Mouse (Mus musculus) MEL (cell line): ENCODE results near the gene Atg7. TPM values are rescaled to one million over a fixed set of nuclear protein-coding genes. Genes with fewer than 3 reads are reported as not detected.

Experiments
- DNase-seq: peaks from one replicate; pipeline ENCODE4 v3.0.0; 2011; ENCODE audit warnings: low read depth, low spot score
- H3K27ac ChIP-seq: 2 replicates; pipeline ENCODE4 v1.5.1; 2012; ENCODE audit warnings: low read depth, mild to moderate bottlenecking, control low read depth, low read length, moderate library complexity; ENCODE audit not compliant: control insufficient read depth
- H3K27me3 ChIP-seq, 2 experiments: fragments of 150-350 bp in 1 of 2; sonication (generic) in 1 of 2; 2 replicates each; pipeline ENCODE4 v1.6.1; 2012; ENCODE audit warnings: low read length in 2 of 2, mild to moderate bottlenecking in 2 of 2, improper control_type of control experiment in 1 of 2, moderate library complexity in 1 of 2; ENCODE audit not compliant: insufficient read depth in 2 of 2, control insufficient read depth in 1 of 2
- H3K36me3 ChIP-seq, 2 experiments: 2 replicates each; pipeline ENCODE4 v1.6.1; 2012 to 2014; ENCODE audit warnings: low read length in 2 of 2, improper control_type of control experiment in 1 of 2, inconsistent platforms in 1 of 2, mild to moderate bottlenecking in 1 of 2; ENCODE audit not compliant: insufficient read depth in 2 of 2, control insufficient read depth in 1 of 2
- H3K4me1 ChIP-seq, 2 experiments: fragments of 150-350 bp in 1 of 2; sonication (generic) in 1 of 2; 2 replicates each; pipeline ENCODE4 v1.6.1; 2012; ENCODE audit warnings: low read length in 2 of 2, improper control_type of control experiment in 1 of 2, mild to moderate bottlenecking in 1 of 2; ENCODE audit not compliant: insufficient read depth in 2 of 2, control insufficient read depth in 1 of 2
- H3K4me3 ChIP-seq, 2 experiments: fragments of 150-350 bp in 1 of 2; sonication (generic) in 1 of 2; 2 replicates each; pipeline ENCODE4 v1.5.1; 2012; ENCODE audit warnings: low read depth in 2 of 2, low read length in 2 of 2, mild to moderate bottlenecking in 2 of 2, moderate library complexity in 2 of 2, control low read depth in 1 of 2, improper control_type of control experiment in 1 of 2; ENCODE audit not compliant: control insufficient read depth in 1 of 2, insufficient read depth in 1 of 2
- H3K79me2 ChIP-seq: 2 replicates; pipeline ENCODE4 v1.6.1; 2012; ENCODE audit warnings: mild to moderate bottlenecking, low read length, moderate library complexity; ENCODE audit not compliant: control insufficient read depth, poor library complexity, insufficient read depth
- H3K9ac ChIP-seq: 2 replicates; pipeline ENCODE4 v1.6.1; 2012; ENCODE audit warnings: low read depth, mild to moderate bottlenecking, control low read depth, low read length, moderate library complexity; ENCODE audit not compliant: control insufficient read depth, poor library complexity, severe bottlenecking
- H3K9me3 ChIP-seq: fragments of 150-350 bp; sonication (generic); replicated peaks from 2 replicates; pipeline ENCODE4 v1.6.1; 2012; ENCODE audit warnings: mild to moderate bottlenecking, low read length, improper control_type of control experiment, moderate library complexity; ENCODE audit not compliant: insufficient read depth
- BHLHE40 ChIP-seq: IDR thresholded peaks from 2 replicates; pipeline ENCODE4 v1.6.1; 2012; ENCODE audit warnings: low read depth, mild to moderate bottlenecking, inconsistent platforms, low read length, improper control_type of control experiment, borderline replicate concordance
- ELF1 ChIP-seq: IDR thresholded peaks from 2 replicates; pipeline ENCODE4 v1.6.1; 2014; ENCODE audit warnings: low read depth, mild to moderate bottlenecking, inconsistent platforms, low read length, improper control_type of control experiment, moderate library complexity
- MAFK ChIP-seq: IDR thresholded peaks from 2 replicates; pipeline ENCODE4 v1.6.1; 2011; ENCODE audit warnings: low read depth, mild to moderate bottlenecking, low read length, improper control_type of control experiment, borderline replicate concordance
- MAZ ChIP-seq: IDR thresholded peaks from 2 replicates; pipeline ENCODE4 v1.6.1; 2012; ENCODE audit warnings: low read depth, mild to moderate bottlenecking, inconsistent platforms, low read length, improper control_type of control experiment
- MEF2A ChIP-seq: IDR thresholded peaks from 2 replicates; pipeline ENCODE4 v1.6.1; 2014; ENCODE audit warnings: low read depth, mild to moderate bottlenecking, inconsistent platforms, low read length, improper control_type of control experiment; ENCODE audit not compliant: poor library complexity, insufficient replicate concordance, severe bottlenecking; ENCODE audit errors: extremely low read depth
- NELFE ChIP-seq: IDR thresholded peaks from 2 replicates; pipeline ENCODE4 v1.6.1; 2011; ENCODE audit warnings: low read depth, low read length, improper control_type of control experiment
- POLR2A ChIP-seq, 2 experiments: IDR thresholded peaks; 2 replicates each; pipeline ENCODE4 v1.6.1; 2011 to 2012; ENCODE audit warnings: low read length in 2 of 2, mild to moderate bottlenecking in 2 of 2, control low read depth in 1 of 2, improper control_type of control experiment in 1 of 2, low read depth in 1 of 2, moderate library complexity in 1 of 2; ENCODE audit not compliant: control insufficient read depth in 1 of 2, insufficient read depth in 1 of 2, poor library complexity in 1 of 2
- POLR2AphosphoS2 ChIP-seq: IDR thresholded peaks from 2 replicates; pipeline ENCODE4 v1.6.1; 2011; ENCODE audit warnings: low read length, improper control_type of control experiment
- RAD21 ChIP-seq: IDR thresholded peaks from 2 replicates; pipeline ENCODE4 v1.6.1; 2011; ENCODE audit warnings: mild to moderate bottlenecking, low read depth, low read length, improper control_type of control experiment
- SMC3 ChIP-seq: IDR thresholded peaks from 2 replicates; pipeline ENCODE4 v1.6.1; 2011; ENCODE audit warnings: low read depth, low read length, improper control_type of control experiment
- TAL1 ChIP-seq: IDR thresholded peaks from 2 replicates; pipeline ENCODE4 v1.6.1; 2012; ENCODE audit warnings: mild to moderate bottlenecking, inconsistent platforms, low read length, moderate library complexity, mixed read lengths
- TCF12 ChIP-seq: IDR thresholded peaks from 2 replicates; pipeline ENCODE4 v1.6.1; 2014; ENCODE audit warnings: low read depth, mild to moderate bottlenecking, inconsistent platforms, low read length, improper control_type of control experiment, moderate library complexity
- UBTF ChIP-seq: IDR thresholded peaks from 2 replicates; pipeline ENCODE4 v1.6.1; 2012; ENCODE audit warnings: low read depth, mild to moderate bottlenecking, inconsistent platforms, low read length, improper control_type of control experiment, moderate library complexity, borderline replicate concordance; ENCODE audit not compliant: insufficient read depth
- USF1 ChIP-seq: IDR thresholded peaks from 2 replicates; pipeline ENCODE4 v1.6.1; 2014; ENCODE audit warnings: low read depth, mild to moderate bottlenecking, inconsistent platforms, low read length, improper control_type of control experiment, moderate library complexity
- USF2 ChIP-seq, 2 experiments: IDR thresholded peaks; 2 replicates each; pipeline ENCODE4 v1.6.1; 2011 to 2012; ENCODE audit warnings: improper control_type of control experiment in 2 of 2, low read length in 2 of 2, borderline replicate concordance in 1 of 2, inconsistent platforms in 1 of 2, low read depth in 1 of 2, mild to moderate bottlenecking in 1 of 2; ENCODE audit not compliant: insufficient read depth in 1 of 2
- ZNF384 ChIP-seq: IDR thresholded peaks from 2 replicates; pipeline ENCODE4 v1.6.1; 2012; ENCODE audit warnings: low read depth, mild to moderate bottlenecking, inconsistent platforms, low read length, improper control_type of control experiment
- polyA plus RNA-seq, 2 experiments: library from polyadenylated mRNA; stranded (reverse) in 1 of 2; unstranded in 1 of 2; fragments of >175 nt in 1 of 2; fragments of >200 nt in 1 of 2; gene quantifications; 2 replicates each; pipeline versions ENCODE4 v1.2.1 to v1.2.4; 2012; ENCODE audit warnings: low replicate concordance in 2 of 2, low read depth in 1 of 2; ENCODE audit not compliant: insufficient read length in 2 of 2, insufficient read depth in 1 of 2, missing spikeins in 1 of 2
- total RNA-seq: library from RNA; depleted of rRNA; stranded (reverse); fragments of 300-350 nt; gene quantifications from 2 replicates; pipeline ENCODE4 v1.2.3, GENCODE M21; 2012

Gene Atg7
- total and polyA plus RNA-seq, 3 experiments: 14.6 TPM; not detected in 1

GRCm38 (mm10) chr6:114798715-114799114, 155.8 kb downstream of the Atg7 start:
- no peak overlapping the region for H3K9ac ChIP-seq
- no peak for DNase-seq
- no peaks in the 10 kb centered on the region for H3K27me3 ChIP-seq
- no peaks in the 10 kb centered on the region for H3K9me3 ChIP-seq
- H3K79me2 ChIP-seq: no peaks in the 10 kb centered on the region
- H3K27ac ChIP-seq: no peak overlapping the region
- peaks cover 0 to 7% of the 10 kb centered on the region in 2 experiments; a peak in 2 of 4 replicates for H3K36me3 ChIP-seq
- no peak for TF ChIP-seq POLR2AphosphoS2
- no peak for TF ChIP-seq MAZ
- no peak for TF ChIP-seq TCF12
- TF ChIP-seq MAFK: no peak
- TF ChIP-seq BHLHE40: no peak
- TF ChIP-seq SMC3: no peak
- no peak for TF ChIP-seq USF2 (IDR thresholded peaks at IDR 0.05; ENCODE audit: borderline replicate concordance in 1 of 2, insufficient read depth in 1 of 2, low read depth in 1 of 2, low read length in 2 of 2)
- no peak for TF ChIP-seq MEF2A
- peaks cover 0 to 5% of the 10 kb centered on the region in 2 experiments; a peak in 2 of 4 replicates for H3K4me1 ChIP-seq
- no peak overlapping the region for H3K4me3 ChIP-seq

DNA sequence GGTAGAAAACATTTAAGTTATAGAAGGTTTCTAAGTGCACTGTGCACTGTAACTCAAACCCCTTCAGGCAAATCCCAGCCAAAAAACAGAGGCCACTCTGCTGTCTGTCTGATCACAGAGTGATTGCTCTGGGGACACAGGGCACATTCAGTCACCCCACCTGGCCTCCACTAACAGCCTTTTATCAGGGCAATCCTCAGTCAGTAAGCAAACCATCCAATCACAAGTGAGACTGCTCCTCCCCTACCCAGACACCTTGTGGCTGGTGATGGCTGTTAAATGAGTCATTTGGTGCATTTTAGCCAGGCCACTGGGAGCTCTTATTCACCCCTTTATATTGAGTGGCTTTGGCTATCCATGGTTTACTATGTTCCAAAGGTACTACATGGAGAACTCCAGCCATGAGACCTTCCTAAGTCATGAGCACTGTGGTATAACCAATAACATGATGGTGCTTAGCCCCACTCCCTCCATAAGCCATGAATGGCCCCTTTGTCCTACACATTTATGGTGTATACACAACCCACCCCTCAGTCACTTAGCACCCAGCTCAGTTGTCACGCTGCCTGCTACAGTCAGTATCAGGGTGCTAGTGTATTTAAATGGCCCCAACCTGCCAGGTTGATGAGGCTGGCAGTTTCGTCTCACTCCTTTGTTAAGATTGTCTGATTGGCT, 157.5 kb downstream of the Atg7 start:
- Histone ChIP-seq H3K4me3 (no peak overlapping the region), H3K79me2 (no peaks in the 10 kb centered on the region), H3K4me1 (peaks cover 0 to 5% of the 10 kb centered on the region in 2 experiments; a peak in 2 of 4 replicates), H3K9ac (no peak overlapping the region), H3K27ac (no peak overlapping the region), H3K36me3 (peaks cover 0 to 7% of the 10 kb centered on the region in 2 experiments; a peak in 2 of 4 replicates), H3K9me3 (no peaks in the 10 kb centered on the region), H3K27me3 (no peaks in the 10 kb centered on the region)
- no peak for TF ChIP-seq UBTF
- DNase-seq: no peak

- no peaks in the 10 kb centered on the region for H3K27me3 ChIP-seq
- H3K9ac ChIP-seq: no peak overlapping the region
- TF ChIP-seq RAD21: no peak
- TF ChIP-seq TAL1: no peak
- TF ChIP-seq ZNF384: no peak
- TF ChIP-seq ELF1: no peak
- TF ChIP-seq USF2 (IDR thresholded peaks at IDR 0.05; ENCODE audit: borderline replicate concordance in 1 of 2, insufficient read depth in 1 of 2, low read depth in 1 of 2, low read length in 2 of 2): no peak
- TF ChIP-seq SMC3: no peak
- no peak for TF ChIP-seq POLR2A (IDR thresholded peaks at IDR 0.05; ENCODE audit: control insufficient read depth in 1 of 2, insufficient read depth in 1 of 2, low read depth in 1 of 2, low read length in 2 of 2, poor library complexity in 1 of 2)
- TF ChIP-seq UBTF: no peak
- no peak for TF ChIP-seq USF1
- TF ChIP-seq BHLHE40: no peak
- no peak for TF ChIP-seq MEF2A
- no peak for TF ChIP-seq NELFE
- no peak overlapping the region for H3K4me3 ChIP-seq
- H3K4me1 ChIP-seq: no peaks in the 10 kb centered on the region
- H3K36me3 ChIP-seq: no peaks in the 10 kb centered on the region
- DNase-seq: no peak
- H3K79me2 ChIP-seq: no peaks in the 10 kb centered on the region
- H3K27ac ChIP-seq: no peak overlapping the region
- no peaks in the 10 kb centered on the region for H3K9me3 ChIP-seq
These were observed 161.1 kb downstream of the Atg7 start for GRCm38 (mm10) chr6:114803915-114804535.
